Mouse (Mus musculus): ENCODE data around the gene Tcea3. TPM values are rescaled to one million over a fixed set of nuclear protein-coding genes. Genes with fewer than 3 reads are reported as not detected.
A peak's percentile ranks its signal among the peaks of the same experiment; 100 is the strongest.

The Tcea3 gene
- total RNA-seq, 1 experiment from 2014 or later: not detected

DNA sequence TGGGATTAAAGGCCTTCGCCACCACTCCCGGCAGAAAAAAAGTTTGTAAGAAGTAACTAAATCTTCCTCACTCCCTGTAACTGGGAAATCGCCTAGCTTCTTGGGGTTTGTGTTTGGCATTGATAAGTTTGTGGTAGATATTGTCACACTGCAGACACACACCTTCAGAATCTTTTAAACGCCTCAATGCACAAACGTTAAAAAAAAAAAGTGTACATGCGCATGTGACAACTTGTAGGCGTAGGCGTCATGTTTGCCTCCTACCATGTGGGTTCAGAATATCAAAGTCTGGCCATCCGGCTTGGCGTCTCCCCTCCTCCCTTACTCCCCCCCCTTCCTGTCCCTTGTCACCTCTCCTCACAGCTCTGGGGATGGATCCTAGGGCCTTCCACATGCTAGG is 9.2 kb downstream of the Tcea3 start:
- no peak for ATAC-seq (replicated peaks in 1 of 2; ENCODE audit: insufficient read depth in 1 of 2, low FRiP score in 2 of 2, low TSS enrichment in 1 of 2, low read depth in 1 of 2, poor library complexity in 2 of 2, severe bottlenecking in 2 of 2)

DNA sequence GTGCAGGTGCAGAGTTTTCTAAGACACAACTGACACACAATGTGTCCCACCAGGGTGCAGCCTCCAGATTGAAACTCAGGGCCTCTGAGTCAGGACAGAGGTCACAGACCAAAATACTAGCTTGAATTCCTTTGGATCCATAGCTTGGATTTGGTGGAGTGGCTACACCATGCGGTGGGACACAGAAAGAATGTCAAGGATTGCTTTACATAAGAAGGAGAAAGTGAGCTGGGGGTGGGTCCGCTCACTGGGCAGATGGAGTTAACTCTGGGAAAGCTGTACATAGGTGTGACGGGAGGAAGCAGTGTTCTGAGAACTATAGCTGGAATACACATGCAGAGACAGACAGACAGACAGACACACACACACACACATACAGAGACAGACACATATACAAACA is 12.4 kb downstream of the Tcea3 start:
- no peak for ATAC-seq (replicated peaks in 1 of 2; ENCODE audit: insufficient read depth in 1 of 2, low FRiP score in 2 of 2, low TSS enrichment in 1 of 2, low read depth in 1 of 2, poor library complexity in 2 of 2, severe bottlenecking in 2 of 2)

- peak; percentile 62 to 70; a peak in 3 of 4 replicates for ATAC-seq (replicated peaks in 1 of 2; ENCODE audit: insufficient read depth in 1 of 2, low FRiP score in 2 of 2, low TSS enrichment in 1 of 2, low read depth in 1 of 2, poor library complexity in 2 of 2, severe bottlenecking in 2 of 2)
Observed at GRCm38 (mm10) chr4:136260491-136261180, 13.1 kb downstream of the Tcea3 start.

- no peak for ATAC-seq (replicated peaks in 1 of 2; ENCODE audit: insufficient read depth in 1 of 2, low FRiP score in 2 of 2, low TSS enrichment in 1 of 2, low read depth in 1 of 2, poor library complexity in 2 of 2, severe bottlenecking in 2 of 2)
Observed at GRCm38 (mm10) chr4:136261912-136262311, 14.4 kb downstream of the Tcea3 start.

DNA sequence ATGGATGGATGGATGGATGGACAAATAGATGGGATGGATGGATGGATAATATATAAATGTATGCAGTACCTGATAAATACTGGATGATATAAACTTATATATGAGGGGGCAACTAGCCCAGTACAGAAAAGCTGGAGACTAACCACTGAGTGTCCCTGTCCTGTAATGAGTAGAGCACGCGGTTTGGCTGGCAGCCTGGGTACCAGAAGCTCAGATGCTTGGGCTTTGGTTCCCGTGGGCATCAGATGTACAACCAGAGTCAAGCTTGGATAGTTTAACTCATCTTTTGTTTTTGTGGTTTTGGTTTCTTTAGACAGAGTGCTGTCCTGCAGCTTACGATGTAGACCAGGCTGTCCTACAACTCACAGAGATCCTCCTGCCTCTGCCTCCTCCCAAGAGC is 16.0 kb downstream of the Tcea3 start:
- ATAC-seq (replicated peaks in 1 of 2; ENCODE audit: insufficient read depth in 1 of 2, low FRiP score in 2 of 2, low TSS enrichment in 1 of 2, low read depth in 1 of 2, poor library complexity in 2 of 2, severe bottlenecking in 2 of 2): no peak

- peak; percentile 95 to 96 for ATAC-seq (replicated peaks in 1 of 2; ENCODE audit: insufficient read depth in 1 of 2, low FRiP score in 2 of 2, low TSS enrichment in 1 of 2, low read depth in 1 of 2, poor library complexity in 2 of 2, severe bottlenecking in 2 of 2)
Observed at GRCm38 (mm10) chr4:136266716-136267343, 19.3 kb downstream of the Tcea3 start.

DNA sequence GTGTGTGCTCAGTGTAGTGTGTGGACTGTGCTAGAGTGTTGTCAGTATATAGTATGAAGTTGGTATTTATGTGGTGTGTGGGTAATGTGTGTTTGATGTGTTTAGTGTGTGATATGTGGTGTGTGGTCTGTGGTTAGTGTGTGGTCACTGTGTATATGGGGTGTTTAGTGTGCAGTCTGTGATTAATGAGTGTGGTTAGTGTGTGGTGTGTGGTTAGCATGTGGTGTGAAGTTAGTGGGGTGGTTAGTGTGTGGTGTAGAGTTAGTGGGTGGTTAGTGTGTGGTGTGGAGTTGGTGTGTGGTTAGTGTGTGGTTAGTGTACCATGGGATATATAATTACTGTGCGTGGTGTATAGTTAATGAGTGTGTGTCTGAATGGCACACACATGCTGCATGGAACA is 21.4 kb downstream of the Tcea3 start:
- ATAC-seq (replicated peaks in 1 of 2; ENCODE audit: insufficient read depth in 1 of 2, low FRiP score in 2 of 2, low TSS enrichment in 1 of 2, low read depth in 1 of 2, poor library complexity in 2 of 2, severe bottlenecking in 2 of 2): no peak

DNA sequence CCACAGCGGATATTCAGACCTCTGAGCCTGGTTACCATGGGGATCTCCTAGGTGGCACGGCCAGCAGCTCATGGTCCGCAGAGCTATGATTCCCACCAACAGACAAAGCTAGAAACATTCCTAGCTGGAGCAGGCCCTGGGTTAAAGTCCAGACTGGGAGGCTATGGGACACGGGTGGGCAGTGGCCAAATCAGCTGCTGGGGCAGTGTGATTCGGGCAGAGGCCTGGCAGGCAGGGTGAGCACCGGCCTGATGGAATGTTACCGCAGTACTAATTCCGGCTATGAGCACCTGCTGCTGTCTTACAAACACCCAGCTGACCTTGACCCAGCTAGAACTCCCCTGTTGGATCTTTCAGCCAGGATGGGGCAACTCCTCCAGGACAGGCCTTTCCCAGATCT is 23.1 kb downstream of the Tcea3 start:
- ATAC-seq (replicated peaks in 1 of 2; ENCODE audit: insufficient read depth in 1 of 2, low FRiP score in 2 of 2, low TSS enrichment in 1 of 2, low read depth in 1 of 2, poor library complexity in 2 of 2, severe bottlenecking in 2 of 2): no peak

- no peak for ATAC-seq (replicated peaks in 1 of 2; ENCODE audit: insufficient read depth in 1 of 2, low FRiP score in 2 of 2, low TSS enrichment in 1 of 2, low read depth in 1 of 2, poor library complexity in 2 of 2, severe bottlenecking in 2 of 2)
Observed at GRCm38 (mm10) chr4:136281097-136281496, 33.6 kb downstream of the Tcea3 start.

DNA sequence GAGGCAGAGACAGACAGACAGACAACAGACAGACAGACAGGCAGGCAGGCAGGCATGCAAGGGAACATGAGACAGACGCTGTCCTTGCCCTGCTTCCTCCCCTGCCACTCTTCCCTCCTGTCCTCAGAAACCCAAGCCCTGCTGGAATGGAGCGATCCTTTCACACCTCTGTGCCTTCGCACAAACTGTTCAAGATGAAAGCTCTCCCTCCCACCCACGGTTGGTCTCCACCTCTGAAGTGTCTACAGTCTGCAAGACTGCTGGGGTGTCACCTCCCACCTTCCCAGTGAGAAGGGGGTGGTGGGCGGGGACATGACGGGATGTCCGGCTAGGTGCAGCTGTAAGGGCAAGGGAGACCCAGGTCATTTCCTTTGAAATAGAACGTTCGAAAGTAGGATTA is 34.1 kb downstream of the Tcea3 start:
- no peak for ATAC-seq (replicated peaks in 1 of 2; ENCODE audit: insufficient read depth in 1 of 2, low FRiP score in 2 of 2, low TSS enrichment in 1 of 2, low read depth in 1 of 2, poor library complexity in 2 of 2, severe bottlenecking in 2 of 2)

DNA sequence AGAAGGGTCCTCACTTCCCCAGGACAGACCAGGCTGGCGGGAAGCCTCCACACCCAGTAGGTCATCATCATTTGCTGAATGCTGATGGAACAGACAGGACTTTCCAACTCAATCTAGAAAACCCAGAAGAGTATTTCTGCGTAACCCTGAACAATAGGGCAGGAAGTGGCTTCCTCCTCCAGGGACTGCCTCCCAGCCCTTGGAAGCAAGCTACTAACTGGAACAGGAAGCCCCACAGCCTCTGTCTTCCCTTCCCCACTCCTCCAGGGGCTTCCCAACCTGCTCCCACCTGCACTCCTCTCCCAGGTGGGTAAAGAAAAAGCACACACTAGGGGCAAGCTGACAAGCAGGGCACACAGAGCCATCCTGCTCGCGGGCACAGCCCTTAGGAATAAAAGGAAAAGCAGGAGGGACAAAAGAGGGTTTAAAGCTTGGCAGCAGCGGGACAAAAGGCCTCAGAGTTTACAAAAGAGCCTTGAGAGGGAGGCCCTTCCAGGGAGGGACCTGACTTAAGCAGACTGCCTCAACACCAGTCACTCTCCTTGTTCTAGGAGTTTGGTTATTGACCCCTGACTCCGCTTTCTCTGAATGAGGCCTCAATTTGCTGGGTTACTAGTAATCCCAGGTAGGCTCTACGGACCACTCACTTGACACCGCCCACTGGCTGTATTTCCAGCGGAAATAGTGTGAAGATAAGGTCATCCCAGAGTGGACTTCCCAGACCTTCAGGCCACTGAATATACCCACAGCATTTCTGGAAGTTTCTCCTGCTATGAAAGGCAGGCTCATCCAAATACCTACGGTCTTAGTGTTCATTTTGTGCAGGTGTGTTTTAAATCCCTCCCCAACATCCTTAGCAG is 35.3 kb downstream of the Tcea3 start:
- ATAC-seq (replicated peaks in 1 of 2; ENCODE audit: insufficient read depth in 1 of 2, low FRiP score in 2 of 2, low TSS enrichment in 1 of 2, low read depth in 1 of 2, poor library complexity in 2 of 2, severe bottlenecking in 2 of 2): no peak

DNA sequence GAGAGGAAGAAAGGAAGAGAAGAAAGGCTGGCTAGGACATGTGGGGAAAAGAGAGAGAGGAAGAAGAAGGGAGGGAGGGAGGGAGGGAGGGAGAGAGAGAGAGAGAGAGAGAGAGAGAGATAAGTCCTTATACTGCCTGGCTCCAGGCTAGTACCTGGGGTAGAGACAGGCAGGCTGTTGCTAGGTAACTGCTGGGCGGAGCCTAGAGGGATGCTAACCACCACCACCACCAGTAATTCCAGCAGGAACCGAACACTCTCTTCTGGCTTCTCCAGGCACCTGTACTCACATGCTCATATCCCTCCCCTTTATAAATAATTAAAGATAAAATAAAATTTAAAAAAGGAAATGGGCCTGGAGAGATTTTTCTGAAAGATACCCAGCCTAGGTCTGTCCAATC is 36.3 kb downstream of the Tcea3 start:
- no peak for ATAC-seq (replicated peaks in 1 of 2; ENCODE audit: insufficient read depth in 1 of 2, low FRiP score in 2 of 2, low TSS enrichment in 1 of 2, low read depth in 1 of 2, poor library complexity in 2 of 2, severe bottlenecking in 2 of 2)

- no peak for ATAC-seq (replicated peaks in 1 of 2; ENCODE audit: insufficient read depth in 1 of 2, low FRiP score in 2 of 2, low TSS enrichment in 1 of 2, low read depth in 1 of 2, poor library complexity in 2 of 2, severe bottlenecking in 2 of 2)
Observed at GRCm38 (mm10) chr4:136284455-136284854, 36.9 kb downstream of the Tcea3 start, which contains the start of gene Zfp46. Zfp46 (plus strand) TSS chr4:136284683.

DNA sequence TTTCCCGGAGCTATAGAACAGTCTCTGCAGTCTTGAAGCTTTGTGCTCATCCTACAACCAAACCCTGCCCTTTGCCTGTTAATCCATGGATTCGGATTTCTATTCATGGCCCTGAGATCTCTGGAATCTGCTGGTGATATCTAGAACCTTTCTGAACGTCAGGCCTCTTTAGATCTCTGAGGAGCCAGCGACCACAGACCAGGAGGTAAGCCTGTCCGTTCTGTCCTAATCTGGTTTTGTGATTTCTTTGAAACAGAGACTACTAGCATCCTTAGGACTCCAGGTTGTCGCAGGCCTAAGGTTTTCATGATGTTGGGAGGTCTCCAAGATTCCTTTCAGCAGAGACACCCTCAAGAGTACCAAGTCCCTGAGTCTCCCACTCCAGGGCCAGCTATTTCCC is 37.4 kb downstream of the Tcea3 start:
- ATAC-seq (replicated peaks in 1 of 2; ENCODE audit: insufficient read depth in 1 of 2, low FRiP score in 2 of 2, low TSS enrichment in 1 of 2, low read depth in 1 of 2, poor library complexity in 2 of 2, severe bottlenecking in 2 of 2): no peak

DNA sequence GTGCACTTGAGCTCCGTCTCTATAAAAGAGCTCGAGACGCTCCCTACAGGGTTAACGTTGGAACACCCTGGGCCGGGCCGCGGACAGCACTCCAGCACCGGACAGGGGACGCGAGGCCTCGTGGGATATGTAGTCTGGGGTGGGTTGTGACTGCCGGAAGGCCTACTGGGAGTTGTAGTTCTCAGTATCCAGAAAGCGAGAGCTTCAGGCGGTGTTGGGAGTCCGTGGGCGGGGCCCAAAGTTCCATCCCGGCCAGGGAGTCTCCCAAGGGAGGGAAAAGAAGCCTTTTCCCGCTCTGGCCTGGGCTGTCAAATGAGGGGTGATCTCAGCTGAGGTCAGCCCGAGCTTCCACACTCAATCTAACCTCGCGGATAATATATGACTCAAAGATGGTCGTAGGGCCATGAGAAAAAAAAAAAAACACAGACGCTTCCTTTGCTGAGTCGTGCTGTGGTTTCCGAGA is 37.9 kb downstream of the Tcea3 start:
- ATAC-seq (replicated peaks in 1 of 2; ENCODE audit: insufficient read depth in 1 of 2, low FRiP score in 2 of 2, low TSS enrichment in 1 of 2, low read depth in 1 of 2, poor library complexity in 2 of 2, severe bottlenecking in 2 of 2): peak; percentile 86 to 92

DNA sequence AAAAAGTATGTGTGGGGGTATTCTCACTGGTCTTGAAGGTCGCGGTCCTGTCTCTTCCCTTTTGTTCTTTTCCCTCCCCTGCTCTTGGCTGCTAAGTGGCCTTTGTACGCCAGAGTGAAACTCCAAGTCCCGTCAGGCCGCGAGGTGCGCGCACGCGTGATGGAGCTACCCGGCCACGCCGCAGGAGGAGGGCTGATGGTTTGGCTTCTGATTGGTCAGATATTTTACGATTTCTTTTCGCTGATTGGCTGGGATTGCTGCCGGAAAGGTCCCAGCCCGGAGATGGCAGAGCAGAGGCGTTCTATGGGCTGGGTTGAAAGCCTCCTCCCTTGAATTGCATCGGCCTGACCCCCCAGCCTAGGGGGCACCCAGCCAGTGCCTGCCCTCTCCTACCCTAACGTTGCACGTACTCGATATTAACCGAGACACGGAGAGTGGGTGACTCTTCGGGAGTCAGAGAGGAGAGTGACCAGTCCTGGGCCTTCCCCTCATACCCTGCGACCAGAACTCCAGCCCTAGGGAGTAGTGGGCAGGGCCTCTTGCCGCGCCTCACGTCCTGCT is 38.4 kb downstream of the Tcea3 start:
- ATAC-seq (replicated peaks in 1 of 2; ENCODE audit: insufficient read depth in 1 of 2, low FRiP score in 2 of 2, low TSS enrichment in 1 of 2, low read depth in 1 of 2, poor library complexity in 2 of 2, severe bottlenecking in 2 of 2): peak; percentile 94 to 95

DNA sequence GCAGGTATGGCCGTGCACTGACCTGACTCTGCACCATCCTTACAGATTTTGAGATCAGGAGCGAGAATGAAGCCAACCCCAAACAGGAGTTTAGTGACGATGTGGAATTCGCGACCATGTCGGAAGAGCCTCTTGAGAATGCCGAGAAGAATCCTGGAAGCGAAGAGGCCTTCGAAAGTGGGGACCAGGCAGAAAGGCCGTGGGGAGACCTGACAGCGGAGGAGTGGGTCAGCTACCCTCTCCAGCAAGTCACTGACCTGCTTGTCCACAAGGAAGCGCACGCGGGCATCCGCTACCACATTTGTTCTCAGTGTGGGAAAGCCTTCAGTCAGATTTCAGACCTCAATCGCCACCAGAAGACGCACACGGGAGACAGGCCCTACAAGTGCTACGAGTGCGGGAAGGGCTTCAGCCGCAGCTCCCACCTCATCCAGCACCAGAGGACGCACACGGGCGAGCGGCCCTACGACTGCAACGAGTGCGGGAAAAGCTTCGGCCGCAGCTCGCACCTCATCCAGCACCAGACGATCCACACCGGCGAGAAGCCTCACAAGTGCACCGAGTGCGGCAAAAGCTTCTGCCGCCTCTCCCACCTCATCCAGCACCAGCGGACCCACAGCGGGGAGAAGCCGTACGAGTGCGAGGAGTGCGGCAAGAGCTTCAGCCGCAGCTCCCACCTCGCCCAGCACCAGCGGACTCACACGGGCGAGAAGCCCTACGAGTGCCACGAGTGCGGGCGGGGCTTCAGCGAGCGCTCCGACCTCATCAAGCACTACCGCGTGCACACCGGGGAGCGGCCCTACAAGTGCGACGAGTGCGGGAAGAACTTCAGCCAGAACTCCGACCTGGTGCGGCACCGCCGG is 42.6 kb downstream of the Tcea3 start:
- ATAC-seq (replicated peaks in 1 of 2; ENCODE audit: insufficient read depth in 1 of 2, low FRiP score in 2 of 2, low TSS enrichment in 1 of 2, low read depth in 1 of 2, poor library complexity in 2 of 2, severe bottlenecking in 2 of 2): no peak
